Mouse (Mus musculus) MEL (cell line): ENCODE data around the gene Nptxr. TPM values are rescaled to one million over a fixed set of nuclear protein-coding genes. Genes with fewer than 3 reads are reported as not detected.

Experiments
- DNase-seq: peaks from one replicate; pipeline ENCODE4 v3.0.0; 2011; ENCODE audit warnings: low read depth, low spot score
- H3K27ac ChIP-seq: 2 replicates; pipeline ENCODE4 v1.5.1; 2012; ENCODE audit warnings: low read depth, mild to moderate bottlenecking, control low read depth, low read length, moderate library complexity; ENCODE audit not compliant: control insufficient read depth
- H3K27me3 ChIP-seq, 2 experiments: fragments of 150-350 bp in 1 of 2; sonication (generic) in 1 of 2; 2 replicates each; pipeline ENCODE4 v1.6.1; 2012; ENCODE audit warnings: low read length in 2 of 2, mild to moderate bottlenecking in 2 of 2, improper control_type of control experiment in 1 of 2, moderate library complexity in 1 of 2; ENCODE audit not compliant: insufficient read depth in 2 of 2, control insufficient read depth in 1 of 2
- H3K36me3 ChIP-seq, 2 experiments: 2 replicates each; pipeline ENCODE4 v1.6.1; 2012 to 2014; ENCODE audit warnings: low read length in 2 of 2, improper control_type of control experiment in 1 of 2, inconsistent platforms in 1 of 2, mild to moderate bottlenecking in 1 of 2; ENCODE audit not compliant: insufficient read depth in 2 of 2, control insufficient read depth in 1 of 2
- H3K4me1 ChIP-seq, 2 experiments: fragments of 150-350 bp in 1 of 2; sonication (generic) in 1 of 2; 2 replicates each; pipeline ENCODE4 v1.6.1; 2012; ENCODE audit warnings: low read length in 2 of 2, improper control_type of control experiment in 1 of 2, mild to moderate bottlenecking in 1 of 2; ENCODE audit not compliant: insufficient read depth in 2 of 2, control insufficient read depth in 1 of 2
- H3K4me3 ChIP-seq, 2 experiments: fragments of 150-350 bp in 1 of 2; sonication (generic) in 1 of 2; 2 replicates each; pipeline ENCODE4 v1.5.1; 2012; ENCODE audit warnings: low read depth in 2 of 2, low read length in 2 of 2, mild to moderate bottlenecking in 2 of 2, moderate library complexity in 2 of 2, control low read depth in 1 of 2, improper control_type of control experiment in 1 of 2; ENCODE audit not compliant: control insufficient read depth in 1 of 2, insufficient read depth in 1 of 2
- H3K79me2 ChIP-seq: 2 replicates; pipeline ENCODE4 v1.6.1; 2012; ENCODE audit warnings: mild to moderate bottlenecking, low read length, moderate library complexity; ENCODE audit not compliant: control insufficient read depth, poor library complexity, insufficient read depth
- H3K9ac ChIP-seq: 2 replicates; pipeline ENCODE4 v1.6.1; 2012; ENCODE audit warnings: low read depth, mild to moderate bottlenecking, control low read depth, low read length, moderate library complexity; ENCODE audit not compliant: control insufficient read depth, poor library complexity, severe bottlenecking
- H3K9me3 ChIP-seq: fragments of 150-350 bp; sonication (generic); replicated peaks from 2 replicates; pipeline ENCODE4 v1.6.1; 2012; ENCODE audit warnings: mild to moderate bottlenecking, low read length, improper control_type of control experiment, moderate library complexity; ENCODE audit not compliant: insufficient read depth
- CHD2 ChIP-seq: IDR thresholded peaks from 2 replicates; pipeline ENCODE4 v1.6.1; 2011; ENCODE audit warnings: low read length, improper control_type of control experiment
- E2F4 ChIP-seq: IDR thresholded peaks from 2 replicates; pipeline ENCODE4 v1.6.1; 2011; ENCODE audit warnings: low read depth, low read length, improper control_type of control experiment, borderline replicate concordance
- EP300 ChIP-seq, 2 experiments: IDR thresholded peaks; 2 replicates each; pipeline ENCODE4 v1.6.1; 2011; ENCODE audit warnings: improper control_type of control experiment in 2 of 2, low read length in 2 of 2, low read depth in 1 of 2, mild to moderate bottlenecking in 1 of 2
- ETS1 ChIP-seq: IDR thresholded peaks from 2 replicates; pipeline ENCODE4 v1.6.1; 2012; ENCODE audit warnings: low read depth, mild to moderate bottlenecking, inconsistent platforms, low read length, improper control_type of control experiment, moderate library complexity
- MAFK ChIP-seq: IDR thresholded peaks from 2 replicates; pipeline ENCODE4 v1.6.1; 2011; ENCODE audit warnings: low read depth, mild to moderate bottlenecking, low read length, improper control_type of control experiment, borderline replicate concordance
- MEF2A ChIP-seq: IDR thresholded peaks from 2 replicates; pipeline ENCODE4 v1.6.1; 2014; ENCODE audit warnings: low read depth, mild to moderate bottlenecking, inconsistent platforms, low read length, improper control_type of control experiment; ENCODE audit not compliant: poor library complexity, insufficient replicate concordance, severe bottlenecking; ENCODE audit errors: extremely low read depth
- MYC ChIP-seq: IDR thresholded peaks from 2 replicates; pipeline ENCODE4 v1.6.1; 2011; ENCODE audit warnings: low read depth, mild to moderate bottlenecking, low read length, improper control_type of control experiment, moderate library complexity
- POLR2AphosphoS2 ChIP-seq: IDR thresholded peaks from 2 replicates; pipeline ENCODE4 v1.6.1; 2011; ENCODE audit warnings: low read length, improper control_type of control experiment
- RCOR1 ChIP-seq: IDR thresholded peaks from 2 replicates; pipeline ENCODE4 v1.6.1; 2012; ENCODE audit warnings: low read depth, mild to moderate bottlenecking, inconsistent platforms, low read length, improper control_type of control experiment
- TCF12 ChIP-seq: IDR thresholded peaks from 2 replicates; pipeline ENCODE4 v1.6.1; 2014; ENCODE audit warnings: low read depth, mild to moderate bottlenecking, inconsistent platforms, low read length, improper control_type of control experiment, moderate library complexity
- USF2 ChIP-seq, 2 experiments: IDR thresholded peaks; 2 replicates each; pipeline ENCODE4 v1.6.1; 2011 to 2012; ENCODE audit warnings: improper control_type of control experiment in 2 of 2, low read length in 2 of 2, borderline replicate concordance in 1 of 2, inconsistent platforms in 1 of 2, low read depth in 1 of 2, mild to moderate bottlenecking in 1 of 2; ENCODE audit not compliant: insufficient read depth in 1 of 2
- polyA plus RNA-seq, 2 experiments: library from polyadenylated mRNA; stranded (reverse) in 1 of 2; unstranded in 1 of 2; fragments of >175 nt in 1 of 2; fragments of >200 nt in 1 of 2; gene quantifications; 2 replicates each; pipeline versions ENCODE4 v1.2.1 to v1.2.4; 2012; ENCODE audit warnings: low replicate concordance in 2 of 2, low read depth in 1 of 2; ENCODE audit not compliant: insufficient read length in 2 of 2, insufficient read depth in 1 of 2, missing spikeins in 1 of 2
- total RNA-seq: library from RNA; depleted of rRNA; stranded (reverse); fragments of 300-350 nt; gene quantifications from 2 replicates; pipeline ENCODE4 v1.2.3, GENCODE M21; 2012

Gene Nptxr
- total and polyA plus RNA-seq, 3 experiments, result 0.04 to 0.33 TPM; not detected in 1

- no peaks in the 10 kb centered on the region for H3K9me3 ChIP-seq
- H3K79me2 ChIP-seq, result no peaks in the 10 kb centered on the region
- no peak overlapping the region for H3K4me3 ChIP-seq
- no peak overlapping the region for H3K9ac ChIP-seq
- no peaks in the 10 kb centered on the region for H3K36me3 ChIP-seq
- DNase-seq, result no peak
- no peaks in the 10 kb centered on the region for H3K4me1 ChIP-seq
- TF ChIP-seq MAFK, result no peak
- no peak for TF ChIP-seq E2F4
- no peak for TF ChIP-seq MYC
- TF ChIP-seq POLR2AphosphoS2, result no peak
- H3K27me3 ChIP-seq, result peaks cover 0 to 15% of the 10 kb centered on the region in 2 experiments; a peak in 3 of 4 replicates
- no peak overlapping the region for H3K27ac ChIP-seq
These were observed 14.5 kb downstream of the Nptxr start for GRCm38 (mm10) chr15:79790111-79790510.

GRCm38 (mm10) chr15:79787815-79788214 lies 16.8 kb downstream of the Nptxr start:
- no peaks in the 10 kb centered on the region for H3K9me3 ChIP-seq
- peaks cover 0 to 17% of the 10 kb centered on the region in 2 experiments; a peak in 3 of 4 replicates for H3K27me3 ChIP-seq

GRCm38 (mm10) chr15:79785056-79785455 lies 19.5 kb downstream of the Nptxr start:
- no peak for DNase-seq
- H3K79me2 ChIP-seq, result no peaks in the 10 kb centered on the region
- no peaks in the 10 kb centered on the region for H3K4me1 ChIP-seq
- no peaks in the 10 kb centered on the region for H3K36me3 ChIP-seq
- TF ChIP-seq MEF2A, result no peak
- TF ChIP-seq TCF12, result no peak
- no peak for TF ChIP-seq USF2 (IDR thresholded peaks at IDR 0.05; ENCODE audit: borderline replicate concordance in 1 of 2, insufficient read depth in 1 of 2, low read depth in 1 of 2, low read length in 2 of 2)
- peaks cover 0 to 17% of the 10 kb centered on the region in 2 experiments; a peak in 3 of 4 replicates for H3K27me3 ChIP-seq
- H3K27ac ChIP-seq, result no peak overlapping the region
- no peaks in the 10 kb centered on the region for H3K9me3 ChIP-seq
- H3K4me3 ChIP-seq, result no peak overlapping the region
- no peak overlapping the region for H3K9ac ChIP-seq

More at GRCm38 (mm10) chr15:79787815-79788214, 16.8 kb downstream of the Nptxr start:
- no peak for DNase-seq
- no peak overlapping the region for H3K4me3 ChIP-seq
- H3K9ac ChIP-seq, result no peak overlapping the region
- no peaks in the 10 kb centered on the region for H3K36me3 ChIP-seq
- no peaks in the 10 kb centered on the region for H3K4me1 ChIP-seq
- no peaks in the 10 kb centered on the region for H3K79me2 ChIP-seq
- no peak for TF ChIP-seq CHD2
- no peak overlapping the region for H3K27ac ChIP-seq

GRCm38 (mm10) chr15:79777749-79778148 lies 26.8 kb downstream of the Nptxr start, which contains the start of gene Dnal4:
Gene Dnal4 (minus strand): TSS chr15:79777849.
- no peak for DNase-seq
- TF ChIP-seq EP300 (IDR thresholded peaks at IDR 0.05; ENCODE audit: low read depth in 1 of 2, low read length in 2 of 2) (no peak), CHD2 (no peak), RCOR1 (no peak), MAFK (no peak), ETS1 (no peak)
- TF ChIP-seq, all 39 proteins: peak for 0
- H3K79me2 ChIP-seq, result no peaks in the 10 kb centered on the region
- H3K4me1 ChIP-seq, result peaks cover 0 to 6% of the 10 kb centered on the region in 2 experiments; a peak in 1 of 4 replicates
- no peaks in the 10 kb centered on the region for H3K9me3 ChIP-seq
- H3K36me3 ChIP-seq, result 0 out of 4 replicates have a peak, but pooled peaks cover 0 to 2% of the 10 kb centered on the region in 2 experiments
- no peaks in the 10 kb centered on the region; a peak in 1 of 4 replicates for H3K27me3 ChIP-seq
- no peak within 1 kb of the TSS for H3K27ac ChIP-seq
- H3K4me3 ChIP-seq, result no peak within 1 kb of the TSS
- H3K9ac ChIP-seq, result no peak within 1 kb of the TSS
